Mouse (Mus musculus): ENCODE results near the gene Tcl1b4. TPM values are rescaled to one million over a fixed set of nuclear protein-coding genes. Genes with fewer than 3 reads are reported as not detected.
"Not testable (repeated sequence)": the region's sequence is repeated elsewhere in the genome, so short reads cannot be mapped to it uniquely, and the experiment has no call there.

Tcl1b4 gene
- not detected for total RNA-seq (2021)

DNA sequence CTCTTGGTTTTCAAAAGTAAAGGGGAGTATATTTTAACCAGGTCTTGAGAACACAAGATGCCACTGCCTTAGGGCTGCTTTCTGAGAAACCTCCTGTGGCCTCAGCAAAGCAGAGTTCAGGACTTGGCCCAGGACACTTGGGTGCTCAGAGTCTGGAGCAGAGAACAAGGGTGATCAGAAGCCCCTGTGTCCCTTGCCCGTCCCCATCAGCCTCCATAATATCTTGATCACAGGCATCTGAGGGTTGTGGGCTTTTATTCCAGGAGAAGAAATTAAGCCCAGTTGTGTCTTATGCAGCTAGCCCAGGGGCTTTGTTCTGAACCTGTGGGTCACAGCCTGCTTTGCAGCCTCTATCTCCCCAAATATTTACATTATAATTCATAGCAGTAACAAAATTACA, at the start of gene Tcl1b4:
Gene Tcl1b4, plus strand, starts transcription at position 301 of the 400 bp plus-strand sequence.
- intact Hi-C loops (cut with DNase I); DNase-seq (ENCODE audit: low spot score in 2 of 2): not testable (repeated sequence)

DNA sequence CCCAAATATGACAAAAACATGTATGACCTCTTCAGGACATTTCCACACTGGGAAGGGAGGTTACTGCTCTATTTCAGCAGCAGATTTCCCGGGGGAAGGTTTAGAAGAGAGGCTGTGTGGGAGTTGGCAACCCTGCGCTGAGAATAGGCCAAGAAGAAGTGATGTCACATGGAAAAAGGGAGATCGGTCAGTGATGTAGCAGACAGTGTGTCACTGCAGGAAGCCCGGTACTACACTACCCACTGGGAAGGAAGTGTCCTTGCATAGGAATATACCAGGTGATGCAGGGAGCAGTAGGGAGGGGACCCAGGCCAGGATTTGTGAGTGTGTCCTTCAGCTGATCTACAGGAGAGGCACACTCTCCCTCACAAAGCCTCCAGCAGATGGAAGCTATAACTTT, 46.5 kb upstream of the Tcl1b4 start:
- DNase-seq (ENCODE audit: low spot score in 2 of 2): peak in 1 of 2 experiments; percentile 7
- intact Hi-C loops (cut with DNase I): not testable (repeated sequence)

DNA sequence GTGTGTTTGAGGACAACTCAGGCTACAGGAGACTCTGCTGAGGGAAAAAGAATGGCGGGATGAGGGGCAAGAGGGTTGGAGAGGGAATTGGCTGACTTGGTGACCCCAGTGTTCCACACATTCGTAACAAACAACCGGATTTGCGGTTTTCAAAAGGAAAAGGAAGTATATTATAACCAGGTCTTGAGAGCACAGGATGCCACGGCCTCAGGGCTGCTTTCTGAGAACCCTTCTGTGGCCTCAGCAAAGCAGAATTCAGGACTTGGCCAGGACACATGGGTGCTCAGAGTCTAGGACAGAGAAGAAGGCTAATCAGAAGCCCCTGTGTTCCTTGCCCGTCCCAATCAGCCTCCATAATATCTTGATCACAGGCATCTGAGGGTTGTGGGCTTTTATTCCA, 42.9 kb upstream of the Tcl1b4 start:
- no peak for DNase-seq (ENCODE audit: low spot score in 2 of 2)
- intact Hi-C loops (cut with DNase I): no loop called here

DNA sequence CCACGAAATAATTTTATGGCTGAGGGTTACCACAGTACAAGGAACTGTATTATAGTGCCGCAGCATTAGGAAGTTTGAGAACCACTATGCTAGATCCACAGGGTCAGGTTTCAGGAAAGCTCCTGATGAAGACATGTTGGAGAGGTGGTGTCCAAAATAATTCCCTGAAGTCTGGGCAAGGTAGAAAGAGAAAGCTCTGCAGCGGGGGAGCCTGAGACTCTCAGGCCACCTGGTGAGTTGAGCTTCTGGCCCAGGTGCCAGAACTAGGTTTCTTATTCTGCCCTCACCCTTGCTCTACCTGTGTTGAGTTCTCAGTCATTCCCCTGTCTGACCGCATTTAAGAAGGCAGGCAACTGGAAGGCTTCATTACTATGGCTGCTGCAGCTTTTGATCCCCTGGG, 42.4 kb upstream of the Tcl1b4 start, which contains the start of gene Tcl1b1:
Gene Tcl1b1, plus strand, starts transcription at position 301 of the 400 bp plus-strand sequence.
- intact Hi-C loops (cut with DNase I): no loop called here
- DNase-seq (ENCODE audit: low spot score in 2 of 2): no peak

DNA sequence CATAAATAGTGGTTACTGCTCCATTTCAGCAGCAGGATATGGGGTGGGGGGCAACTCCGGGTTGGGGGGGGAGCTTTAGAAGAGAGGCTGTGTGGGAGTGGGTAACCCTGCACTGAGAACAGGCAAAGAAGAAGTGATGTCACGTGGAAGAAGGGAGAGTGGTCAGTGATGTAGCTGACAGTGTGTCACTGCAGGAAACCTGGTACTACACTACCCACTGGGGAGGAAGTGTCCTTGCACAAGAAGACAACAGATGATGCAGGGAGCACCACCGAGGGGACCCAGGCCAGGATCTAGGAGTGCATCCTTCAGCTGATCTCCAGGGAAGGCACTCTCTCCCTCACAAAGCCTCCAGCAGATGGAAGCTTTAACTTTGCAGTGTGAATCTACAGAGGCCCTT, 35.0 kb upstream of the Tcl1b4 start:
- DNase-seq (ENCODE audit: low spot score in 2 of 2): no peak
- intact Hi-C loops (cut with DNase I): no loop called here

DNA sequence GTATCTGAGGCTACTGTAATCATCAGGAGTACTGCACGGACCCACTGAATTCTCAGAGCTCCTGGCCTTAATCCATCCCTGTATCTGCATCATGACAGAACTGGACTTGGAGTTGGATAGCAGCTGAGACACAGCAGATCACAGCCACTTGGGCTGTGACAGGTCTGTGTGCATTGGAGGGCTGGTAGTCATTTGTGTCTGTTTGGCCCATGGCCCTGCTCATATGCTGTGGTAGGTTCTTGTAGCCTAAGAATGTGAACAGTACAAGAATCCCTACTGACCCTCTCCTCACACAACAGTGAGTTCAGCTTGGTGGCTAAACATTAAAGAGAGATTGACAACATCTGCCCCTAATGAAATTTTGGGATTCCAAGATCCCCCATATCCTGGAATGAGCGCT, 28.4 kb upstream of the Tcl1b4 start:
- intact Hi-C loops (cut with DNase I): no loop called here
- no peak for DNase-seq (ENCODE audit: low spot score in 2 of 2)

DNA sequence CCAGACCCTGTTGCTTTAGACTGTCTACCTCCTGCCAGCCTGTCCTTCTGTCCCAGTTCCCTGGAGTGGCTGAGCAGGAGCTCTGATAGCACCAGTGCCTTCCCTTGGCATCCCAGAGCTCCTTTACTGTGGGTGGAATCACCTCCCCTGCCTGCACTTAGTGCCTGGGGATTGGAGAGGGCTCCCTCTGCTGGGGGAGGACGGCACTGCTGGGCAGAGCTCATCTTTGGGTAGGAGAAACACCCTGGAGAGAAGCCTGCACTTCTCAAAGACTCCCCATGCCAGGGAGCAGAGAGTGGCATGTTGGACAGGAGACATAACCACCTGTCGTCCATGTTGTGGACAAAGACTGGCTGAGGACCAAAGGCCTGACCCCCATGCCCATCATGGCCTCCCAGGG, 27.4 kb upstream of the Tcl1b4 start:
- intact Hi-C loops (cut with DNase I): not testable (repeated sequence)
- peak in 1 of 2 experiments; percentile 24 for DNase-seq (ENCODE audit: low spot score in 2 of 2)

DNA sequence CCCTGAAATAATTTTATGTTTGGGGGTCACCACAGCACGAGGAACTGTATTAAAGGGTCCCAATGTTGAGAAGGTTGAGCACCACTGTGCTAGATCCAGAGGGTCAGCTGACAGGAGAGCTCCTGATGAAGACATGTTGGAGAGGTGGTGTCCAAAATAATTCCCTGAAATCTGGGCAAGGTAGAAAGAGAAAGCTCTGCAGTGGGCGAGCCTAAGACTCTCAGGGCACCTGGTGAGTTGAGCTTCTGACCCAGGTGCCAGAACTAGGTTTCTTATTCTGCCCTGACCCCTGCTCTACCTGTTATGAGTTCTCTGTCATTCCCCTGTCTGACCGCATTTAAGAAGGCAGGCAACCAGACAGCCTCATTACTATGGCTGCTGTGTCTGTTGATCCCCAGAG, 25.7 kb upstream of the Tcl1b4 start, which contains the start of gene Tcl1b5:
Gene Tcl1b5, plus strand, starts transcription at position 301 of the 400 bp plus-strand sequence.
- intact Hi-C loops (cut with DNase I); DNase-seq (ENCODE audit: low spot score in 2 of 2): not testable (repeated sequence)

DNA sequence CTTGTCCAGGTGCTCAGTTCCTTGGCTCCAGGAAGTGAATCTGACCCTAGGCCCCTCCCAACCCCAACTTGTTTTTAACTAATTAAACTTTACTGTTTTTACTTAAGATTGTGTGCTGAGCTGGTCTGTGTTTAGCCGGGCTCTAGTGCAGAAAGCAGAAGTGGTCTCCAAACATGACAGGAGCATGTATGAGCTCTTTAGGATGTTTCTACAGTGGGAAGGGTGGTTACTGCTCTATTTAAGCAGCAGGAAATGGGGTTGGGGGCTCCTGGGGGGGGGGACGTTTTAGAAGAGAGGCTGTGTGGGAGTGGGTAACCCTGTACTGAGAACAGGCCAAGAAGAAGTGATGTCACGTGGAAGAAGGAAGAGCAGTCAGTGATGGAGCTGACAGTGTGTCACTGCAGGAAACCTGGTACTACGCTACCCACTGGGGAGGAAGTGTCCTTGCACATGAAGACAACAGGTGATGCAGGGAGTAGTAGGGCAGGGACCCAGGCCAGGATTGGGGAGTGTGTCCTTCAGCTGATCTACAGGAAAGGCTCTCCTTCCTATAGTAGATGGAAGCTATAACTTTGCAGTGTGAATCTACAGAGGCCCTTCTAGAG, 20.6 kb upstream of the Tcl1b4 start:
- intact Hi-C loops (cut with DNase I); DNase-seq (ENCODE audit: low spot score in 2 of 2): not testable (repeated sequence)

DNA sequence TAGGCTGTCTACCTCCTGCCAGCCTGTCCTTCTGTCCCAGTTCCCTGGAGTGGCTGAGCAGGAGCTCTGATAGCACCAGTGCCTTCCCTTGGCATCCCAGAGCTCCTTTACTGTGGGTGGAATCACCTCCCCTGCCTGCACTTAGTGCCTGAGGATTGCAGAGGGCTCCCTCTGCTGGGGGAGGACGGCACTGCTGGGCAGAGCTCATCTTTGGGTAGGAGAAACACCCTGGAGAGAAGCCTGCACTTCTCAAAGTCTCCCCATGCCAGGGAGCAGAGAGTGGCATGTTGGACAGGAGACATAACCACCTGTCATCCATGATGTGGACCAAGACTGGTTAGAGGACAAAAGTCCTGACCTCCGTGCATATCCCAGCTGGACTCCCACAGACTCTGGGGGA, 12.8 kb upstream of the Tcl1b4 start:
- intact Hi-C loops (cut with DNase I): not testable (repeated sequence)

DNA sequence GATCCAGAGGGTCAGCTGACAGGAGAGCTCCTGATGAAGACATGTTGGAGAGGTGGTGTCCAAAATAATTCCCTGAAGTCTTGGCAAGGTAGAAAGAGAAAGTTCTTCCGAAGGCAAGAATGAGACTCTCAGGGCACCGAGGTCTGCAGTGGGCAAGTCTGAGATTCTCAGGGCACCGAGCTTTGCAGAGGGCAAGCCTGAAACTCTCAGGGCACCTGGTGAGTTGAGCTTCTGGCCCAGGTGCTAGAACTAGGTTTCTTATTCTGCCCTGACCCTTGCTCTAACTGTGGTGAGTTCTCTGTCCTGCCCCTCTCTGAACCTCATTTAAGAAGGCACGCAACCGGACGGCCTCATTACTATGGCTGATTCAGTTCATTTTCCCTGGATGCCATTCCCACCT, 11.0 kb upstream of the Tcl1b4 start, which contains the start of gene Tcl1b3:
Gene Tcl1b3, plus strand, starts transcription at position 301 of the 400 bp plus-strand sequence.
- intact Hi-C loops (cut with DNase I): not testable (repeated sequence)

More for the DNA sequence above, 12.8 kb upstream of the Tcl1b4 start:
- DNase-seq (ENCODE audit: low spot score in 2 of 2): not testable (repeated sequence)

DNA sequence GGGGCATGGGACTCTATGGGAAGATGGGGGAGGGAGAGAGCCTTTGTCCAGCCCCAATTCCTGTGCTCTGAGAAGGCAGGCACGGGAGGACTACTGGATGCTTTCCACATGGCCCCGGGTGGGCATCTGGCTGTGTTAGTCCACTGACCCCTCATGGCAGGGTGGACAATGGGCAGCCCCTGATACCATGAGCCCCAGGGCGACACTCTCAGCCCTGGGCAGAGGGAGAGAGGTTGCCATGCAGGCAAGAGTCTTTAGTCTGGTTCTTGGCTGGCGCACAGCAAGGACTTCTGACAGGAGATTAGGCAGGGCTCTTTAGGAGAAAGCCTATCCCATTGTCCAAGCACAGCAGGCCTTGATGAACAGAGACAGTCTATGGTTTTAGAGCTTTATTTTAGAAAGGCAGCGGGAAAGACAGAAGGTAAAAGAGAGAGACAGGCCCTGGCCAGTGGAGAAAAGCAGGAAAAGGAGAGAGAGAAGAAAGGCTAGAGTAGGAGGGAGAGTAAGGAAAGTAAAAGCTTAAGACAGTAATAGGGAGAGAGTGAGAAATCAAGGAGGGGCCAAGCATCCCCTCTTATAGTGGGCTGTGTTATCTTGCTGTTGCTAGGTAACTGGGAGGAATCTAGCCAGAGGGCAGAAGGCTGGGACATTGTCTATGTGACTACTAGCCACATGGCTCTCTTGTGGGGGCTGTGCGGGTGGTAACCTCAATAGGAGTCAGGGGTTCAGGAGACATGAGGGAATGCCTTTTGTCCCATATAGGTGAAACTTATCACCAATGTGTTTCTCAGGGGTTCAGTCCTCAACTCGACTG, 1.9 kb upstream of the Tcl1b4 start:
- DNase-seq (ENCODE audit: low spot score in 2 of 2); intact Hi-C loops (cut with DNase I): not testable (repeated sequence)

More for the DNA sequence above, 11.0 kb upstream of the Tcl1b4 start, which contains the start of gene Tcl1b3:
- DNase-seq (ENCODE audit: low spot score in 2 of 2): not testable (repeated sequence)

DNA sequence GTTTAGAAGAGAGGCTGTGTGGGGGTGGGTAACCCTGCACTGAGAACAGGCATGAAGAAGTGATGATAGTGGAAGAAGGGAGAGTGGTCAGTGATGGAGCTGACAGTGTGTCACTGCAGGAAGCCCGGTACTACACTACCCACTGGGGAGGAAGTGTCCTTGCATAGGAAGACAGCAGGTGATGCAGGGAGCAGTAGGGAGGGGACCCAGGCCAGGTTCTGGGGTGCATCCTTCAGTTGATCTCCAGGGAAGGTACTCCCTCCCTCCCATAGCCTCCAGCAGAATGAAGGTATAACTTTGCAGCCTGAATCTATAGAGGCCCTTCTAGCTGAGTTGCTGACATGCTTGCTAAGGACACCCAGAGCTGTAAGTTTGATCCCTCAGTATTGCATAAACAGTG, 5.3 kb downstream of the Tcl1b4 start:
- intact Hi-C loops (cut with DNase I): no loop called here
- no peak for DNase-seq (ENCODE audit: low spot score in 2 of 2)

DNA sequence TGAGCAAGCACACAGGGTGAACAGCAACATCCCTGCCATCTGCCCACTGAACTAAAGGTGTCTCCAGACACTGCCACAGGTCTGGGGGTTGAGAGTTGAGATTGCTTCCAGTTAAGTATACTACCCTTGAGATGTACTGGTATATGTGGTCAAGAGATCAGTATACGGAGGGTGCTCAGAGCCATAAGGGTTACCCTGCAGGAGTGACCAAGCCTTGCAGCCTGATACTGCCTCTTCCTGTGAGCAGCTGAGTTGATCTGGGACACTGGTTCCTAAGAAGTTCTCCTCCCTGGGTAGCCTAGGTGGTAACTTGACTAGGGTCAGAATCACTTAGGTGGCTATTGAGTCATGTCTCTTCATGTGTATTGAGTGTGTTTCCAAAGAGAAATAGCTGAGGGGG, 6.7 kb downstream of the Tcl1b4 start:
- intact Hi-C loops (cut with DNase I): no loop called here
- no peak for DNase-seq (ENCODE audit: low spot score in 2 of 2)

DNA sequence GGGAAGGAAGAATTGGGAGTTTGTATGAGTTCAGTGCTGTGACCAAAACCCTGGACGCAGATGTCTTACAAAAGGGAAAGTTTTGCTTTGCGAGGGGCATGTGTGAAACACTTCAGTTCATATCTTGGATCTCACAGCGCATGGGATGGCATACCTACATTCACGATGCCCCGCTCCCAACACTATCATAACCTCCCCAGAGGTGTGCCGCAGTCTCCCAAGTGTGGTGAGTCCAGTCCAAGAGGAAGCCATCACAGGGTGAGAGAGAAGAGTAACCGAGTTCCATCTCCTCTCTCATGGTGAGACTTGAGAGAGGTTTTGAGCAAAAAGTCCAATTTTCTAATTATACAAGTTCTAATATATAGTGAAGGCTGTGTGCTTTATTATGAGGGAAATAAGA, 7.5 kb downstream of the Tcl1b4 start:
- intact Hi-C loops (cut with DNase I): no loop called here
- no peak for DNase-seq (ENCODE audit: low spot score in 2 of 2)

DNA sequence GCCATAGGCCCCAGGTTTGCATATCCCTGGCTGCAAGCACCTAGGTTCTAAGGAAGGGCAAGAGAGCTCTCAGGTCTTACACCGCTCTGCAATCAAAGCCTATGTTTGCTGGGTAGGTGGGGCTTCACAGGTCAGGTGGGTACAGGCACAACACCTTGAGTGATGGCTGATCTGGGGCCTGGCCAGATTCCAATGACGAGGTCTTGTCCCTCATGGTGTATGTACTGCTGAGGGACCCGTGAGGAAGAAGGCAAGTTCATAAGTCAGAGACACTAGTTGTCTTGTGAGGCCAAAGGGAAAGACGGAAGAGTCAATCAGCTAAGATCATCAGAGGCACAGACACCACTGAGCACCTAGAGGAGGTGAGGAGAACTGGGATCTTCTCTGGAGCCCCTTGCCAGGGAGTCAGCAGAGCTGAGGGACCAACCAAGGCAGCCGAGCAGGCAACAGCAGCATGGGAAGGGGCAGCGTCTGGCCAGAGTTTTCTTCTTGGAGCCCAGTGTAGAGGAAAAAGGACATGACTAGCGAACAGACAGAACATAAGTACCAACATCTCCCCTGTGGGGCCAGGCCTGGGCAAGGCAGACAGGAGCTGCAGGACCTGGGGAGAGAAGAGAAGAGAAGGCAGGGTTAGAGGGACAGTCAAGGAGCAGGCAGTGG, 15.5 kb downstream of the Tcl1b4 start:
- intact Hi-C loops (cut with DNase I): no loop called here
- DNase-seq (ENCODE audit: low spot score in 2 of 2): no peak

DNA sequence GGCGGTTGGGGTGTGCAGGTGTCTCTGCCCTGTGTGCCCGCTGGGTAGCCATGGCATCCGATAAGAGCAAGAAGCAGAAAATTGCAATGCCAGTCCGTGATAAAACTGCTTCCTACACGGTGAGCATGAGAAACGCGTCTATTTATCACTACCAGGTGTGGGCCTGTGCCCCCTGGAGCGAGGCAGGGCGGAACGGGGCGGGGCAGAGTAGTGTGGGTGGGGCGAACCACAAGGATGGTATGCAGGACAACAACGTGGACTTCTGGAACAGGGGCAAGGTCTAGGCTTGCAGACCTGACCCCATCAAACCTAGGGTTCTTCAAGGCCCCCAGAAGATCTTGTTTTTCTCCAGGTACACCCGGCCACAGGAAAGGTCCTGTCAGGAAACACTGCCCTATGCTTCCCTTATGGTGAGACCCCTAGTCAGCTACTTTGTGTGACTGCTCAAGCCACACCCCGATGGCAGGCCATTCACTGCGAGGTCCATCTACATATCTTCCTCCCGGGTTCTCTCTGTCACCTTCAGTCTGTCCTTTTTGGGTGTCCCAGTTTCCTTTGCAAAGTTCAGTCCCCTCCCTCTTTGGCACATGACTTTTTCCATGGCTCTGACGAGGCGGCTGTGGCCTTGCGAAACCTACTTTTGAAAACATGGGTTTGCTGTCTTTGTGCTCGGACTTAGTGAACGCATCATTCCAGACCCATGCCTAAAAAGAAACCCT, 21.0 kb downstream of the Tcl1b4 start, which contains the start of gene Tcl1:
Gene Tcl1, minus strand, starts transcription at position 193 of the 719 bp plus-strand sequence.
- intact Hi-C loops (cut with DNase I): no loop called here
- DNase-seq (ENCODE audit: low spot score in 2 of 2): no peak

DNA sequence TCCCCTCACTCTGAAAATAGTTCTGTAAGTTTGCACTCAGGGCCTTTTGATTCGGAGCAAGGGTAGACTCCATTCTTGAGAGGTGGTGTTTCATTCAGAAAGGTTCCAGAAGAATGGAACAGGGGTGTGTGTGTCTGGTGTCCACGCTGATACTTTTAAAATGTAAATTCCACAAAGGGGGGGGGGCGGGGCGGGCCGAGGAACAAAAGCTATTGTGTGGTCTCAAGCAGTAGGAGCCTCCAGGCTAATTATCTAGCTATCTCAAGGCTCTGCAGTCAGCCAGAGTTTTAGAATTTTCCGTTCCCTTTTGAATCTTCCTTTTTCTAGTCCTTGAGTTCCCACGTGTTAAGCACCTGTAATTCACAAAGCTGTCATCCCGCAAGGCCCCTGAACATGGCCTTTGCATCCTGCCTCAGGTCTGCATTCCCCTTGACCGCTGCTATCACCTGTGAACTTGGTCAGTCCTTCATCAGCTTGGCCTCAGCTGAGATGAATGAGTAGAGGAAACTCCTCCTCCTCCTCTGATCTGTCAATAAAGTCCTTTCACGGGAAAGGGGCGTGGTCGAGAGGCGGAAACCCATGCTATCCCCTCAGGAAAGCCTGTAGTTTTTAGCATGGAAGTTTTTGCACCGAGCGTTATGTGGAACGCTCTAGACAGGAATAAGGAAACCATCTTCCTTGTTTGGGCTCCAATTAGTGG, 23.0 kb downstream of the Tcl1b4 start:
- intact Hi-C loops (cut with DNase I): no loop called here
- no peak for DNase-seq (ENCODE audit: low spot score in 2 of 2)

DNA sequence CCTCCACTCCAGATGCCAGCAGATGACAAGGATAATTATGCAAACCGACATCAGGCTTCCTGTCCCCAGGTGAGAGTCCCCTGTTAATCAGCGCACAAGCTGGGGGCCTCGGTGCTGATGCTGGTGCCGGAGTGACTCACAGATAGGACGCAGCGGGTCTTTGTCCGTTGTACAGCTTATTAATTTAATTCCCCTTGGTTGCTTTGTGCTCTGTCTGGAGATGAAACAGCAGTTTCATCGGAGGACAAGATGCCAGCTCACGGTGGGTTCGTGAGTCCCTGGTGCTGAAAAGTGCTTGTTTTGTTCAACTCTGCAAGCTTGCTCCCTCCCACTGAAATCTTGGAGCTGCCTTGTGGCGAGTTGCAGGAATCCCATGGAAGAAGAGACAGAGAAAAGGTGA, 32.6 kb downstream of the Tcl1b4 start:
- intact Hi-C loops (cut with DNase I): no loop called here
- no peak for DNase-seq (ENCODE audit: low spot score in 2 of 2)
